Mouse (Mus musculus) forelimb bud, embryonic 11.5 days (tissue): ENCODE results near the gene Gm20721.
A peak's percentile ranks its signal among the peaks of the same experiment; 100 is the strongest.
"Not testable (repeated sequence)": the region's sequence is repeated elsewhere in the genome, so short reads cannot be mapped to it uniquely, and the experiment has no call there.

Experiments
- DNase-seq: peaks from one replicate; pipeline ENCODE4 v3.0.0-alpha.2; 2012; ENCODE audit warnings: low read depth, low spot score

The Gm20721 gene

DNA sequence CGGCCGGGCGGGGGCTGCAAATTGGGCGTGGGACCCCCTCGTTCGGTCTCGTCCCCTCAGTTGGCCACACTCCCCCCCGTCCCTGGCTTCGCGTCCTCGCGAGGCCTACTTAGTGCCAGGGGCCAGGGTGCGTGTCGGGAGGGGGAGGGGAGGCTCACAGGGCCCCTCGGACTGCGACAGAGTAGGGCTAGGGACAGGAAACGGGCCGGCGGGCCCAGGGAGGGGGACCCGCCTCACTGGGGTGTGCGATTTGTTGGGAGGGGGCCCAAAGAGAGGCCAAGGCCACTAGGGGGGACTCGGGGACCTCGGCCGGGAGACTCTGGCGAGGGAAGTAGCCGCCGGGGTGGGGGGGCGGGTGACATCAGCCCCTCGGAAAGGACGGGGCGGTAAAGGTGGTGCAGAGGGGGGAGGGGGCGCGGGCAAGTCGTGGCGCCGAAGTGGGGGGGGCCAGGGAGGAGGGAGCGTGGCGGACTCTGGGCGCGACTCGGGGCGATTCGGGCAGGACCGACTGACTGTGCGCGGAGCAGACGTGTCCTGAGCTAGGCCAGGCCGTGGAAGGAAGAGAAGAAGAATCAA is 15.8 kb downstream of the Gm20721 start:
- peak; percentile 73 for DNase-seq

- peak; percentile 89 for DNase-seq
These were observed 16.6 kb downstream of the Gm20721 start for GRCm38 (mm10) chr2:174329663-174330615.

GRCm38 (mm10) chr2:174328926-174329662 is 17.4 kb downstream of the Gm20721 start:
- no peak for DNase-seq

GRCm38 (mm10) chr2:174328358-174328905 is 18.1 kb downstream of the Gm20721 start:
- no peak for DNase-seq

DNA sequence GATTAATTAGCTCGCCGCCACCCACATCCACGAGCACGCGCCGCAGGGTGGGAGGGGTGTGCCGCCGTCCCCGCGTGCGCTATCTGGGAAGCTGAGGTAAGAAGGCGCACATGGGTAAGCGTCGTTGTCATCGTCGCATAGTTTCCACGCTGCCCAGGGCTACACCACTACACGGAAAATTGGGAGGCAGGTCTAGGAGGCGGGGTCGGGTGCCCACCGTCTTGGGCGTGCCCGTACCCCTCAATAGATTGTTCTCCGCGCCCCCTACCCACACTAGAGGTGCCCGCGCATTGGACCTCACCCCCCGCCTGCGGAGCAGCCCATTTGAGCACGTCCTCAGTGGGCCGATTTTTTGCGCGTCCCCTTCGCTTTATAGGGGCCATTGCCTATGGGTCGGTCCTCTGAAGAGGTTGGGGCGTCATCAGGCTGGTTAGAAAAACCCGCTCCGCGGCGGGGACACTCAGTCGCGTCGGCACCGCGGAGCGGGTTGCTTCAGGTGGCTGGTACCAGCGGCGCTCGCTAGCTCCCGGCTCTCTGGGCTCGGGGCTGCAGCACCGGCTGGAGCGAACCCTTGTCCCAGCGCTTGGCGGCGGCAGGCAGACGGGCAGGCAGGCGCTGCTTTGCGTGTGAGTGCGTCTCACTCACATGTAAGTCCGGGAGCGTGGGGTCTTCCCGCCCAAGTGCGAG is 19.1 kb downstream of the Gm20721 start:
- DNase-seq, result peak; percentile 77

GRCm38 (mm10) chr2:174326481-174326880 is 20.0 kb downstream of the Gm20721 start:
- no peak for DNase-seq

- no peak for DNase-seq
These were observed 20.5 kb downstream of the Gm20721 start for GRCm38 (mm10) chr2:174325989-174326388.

DNA sequence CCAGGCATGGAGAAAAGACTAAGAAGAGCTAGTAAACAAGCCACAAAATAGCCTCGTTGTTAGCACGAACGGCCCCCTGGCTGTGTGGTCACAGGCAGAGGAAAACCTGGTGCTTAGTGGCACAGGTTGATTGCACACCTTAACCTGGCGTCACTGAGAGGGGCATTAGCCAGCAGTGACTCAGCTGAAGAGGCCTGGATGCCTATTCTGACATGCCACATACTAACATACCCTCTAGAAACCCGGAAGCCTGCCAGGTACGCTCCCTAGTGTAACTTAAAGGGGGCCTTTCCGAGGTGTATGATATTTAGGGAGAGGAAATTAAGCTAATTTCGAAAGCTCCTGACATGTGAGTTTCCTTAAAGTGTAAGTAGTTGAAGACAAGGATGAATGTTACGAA is 29.9 kb downstream of the Gm20721 start:
- DNase-seq, result no peak

DNA sequence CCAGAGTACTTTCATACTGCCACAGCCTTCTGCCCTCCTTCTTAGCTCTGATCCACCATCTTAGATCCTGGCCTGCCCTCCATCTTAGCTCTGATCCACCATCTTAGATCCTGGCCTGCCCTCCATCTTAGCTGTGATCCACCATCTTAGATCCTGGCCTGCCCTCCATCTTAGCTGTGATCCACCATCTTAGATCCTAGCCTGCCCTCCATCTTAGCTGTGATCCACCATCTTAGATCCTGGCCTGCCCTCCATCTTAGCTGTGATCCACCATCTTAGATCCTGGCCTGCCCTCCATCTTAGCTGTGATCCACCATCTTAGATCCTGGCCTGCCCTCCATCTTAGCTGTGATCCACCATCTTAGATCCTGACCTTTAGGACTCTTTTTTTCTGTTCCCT is 31.1 kb downstream of the Gm20721 start:
- DNase-seq, result not testable (repeated sequence)

DNA sequence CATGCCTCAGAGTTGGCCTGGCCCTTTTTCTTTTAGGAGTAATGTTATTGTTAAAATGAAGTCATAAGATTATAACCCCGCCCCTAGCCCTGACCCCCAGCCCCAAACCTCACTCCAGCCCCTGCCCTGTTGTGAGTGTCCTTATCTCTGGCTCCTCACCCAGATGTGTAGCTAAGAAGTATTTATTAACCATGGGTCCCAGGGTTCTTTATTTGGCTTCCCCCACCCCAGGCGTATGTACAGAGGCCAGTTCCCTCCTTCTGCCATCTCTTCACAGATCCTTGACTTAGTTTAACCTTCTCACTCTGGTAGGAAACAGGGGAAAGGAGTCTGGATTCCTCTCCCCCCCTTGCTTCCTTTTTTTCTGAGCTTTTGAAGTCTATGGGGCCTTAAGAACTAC is 33.9 kb downstream of the Gm20721 start:
- no peak for DNase-seq

GRCm38 (mm10) chr2:174312118-174312647 is 34.3 kb downstream of the Gm20721 start:
- peak; percentile 82 for DNase-seq

- no peak for DNase-seq
These were observed 34.9 kb downstream of the Gm20721 start for GRCm38 (mm10) chr2:174311613-174312012.

GRCm38 (mm10) chr2:174310913-174311514 is 35.5 kb downstream of the Gm20721 start:
- DNase-seq, result peak; percentile 81

DNA sequence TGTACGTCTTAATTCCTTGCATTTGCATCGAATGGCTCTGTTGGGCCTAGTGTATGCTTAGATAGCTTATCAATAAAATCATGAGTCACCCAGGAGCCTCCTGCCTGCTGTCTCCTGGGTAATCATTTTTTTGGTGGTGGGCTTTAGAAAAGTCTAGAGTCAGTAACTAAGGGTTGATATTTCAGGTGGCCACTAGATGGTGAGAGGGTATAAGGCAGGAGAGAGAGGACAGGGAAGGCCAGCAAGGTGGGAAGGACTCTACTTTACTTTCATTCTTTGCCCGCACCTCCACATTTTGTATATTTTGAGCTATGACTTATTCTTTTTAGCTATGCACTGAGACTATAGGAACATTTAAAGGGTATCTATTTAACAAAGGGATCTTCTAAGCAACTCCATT is 38.6 kb downstream of the Gm20721 start:
- DNase-seq, result no peak

DNA sequence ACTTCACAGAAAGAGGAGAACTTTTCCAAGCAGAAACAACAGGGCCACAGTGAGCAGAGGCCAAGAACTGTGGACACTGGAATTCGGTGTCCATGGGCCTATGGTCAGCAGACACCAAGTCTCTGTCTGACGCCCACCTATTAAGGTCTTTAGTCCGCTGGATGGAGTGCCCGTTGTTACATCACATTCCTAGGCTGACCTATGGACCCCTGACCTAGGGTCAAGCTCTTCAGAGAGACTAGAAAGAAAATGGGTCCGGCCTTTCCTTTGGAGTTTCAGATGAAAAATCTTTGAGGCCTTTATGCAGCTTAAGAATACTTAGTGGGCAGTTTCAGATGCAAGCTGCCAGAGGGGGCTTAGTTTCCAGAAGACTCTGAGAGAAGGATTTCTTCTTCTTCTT is 40.9 kb downstream of the Gm20721 start:
- no peak for DNase-seq

DNA sequence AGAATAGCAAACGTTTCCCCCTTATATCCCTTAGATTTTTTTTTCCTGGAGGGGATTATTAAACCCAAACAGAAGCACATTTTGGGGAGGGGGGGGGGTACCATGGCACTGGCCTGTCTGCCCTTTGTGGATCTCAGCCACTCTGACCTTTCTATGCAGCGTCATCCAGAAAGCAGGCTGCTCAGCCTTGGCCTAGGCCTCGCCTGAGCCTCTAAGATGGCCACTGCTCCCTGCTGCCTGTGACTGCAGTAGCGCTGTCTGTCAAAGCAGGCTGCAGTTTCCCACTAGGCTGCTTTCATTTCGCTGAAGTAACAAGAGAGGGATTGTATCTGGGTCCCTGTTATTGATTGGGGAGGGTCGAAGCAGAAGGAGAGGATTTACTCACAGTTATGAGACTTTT is 44.0 kb downstream of the Gm20721 start:
- DNase-seq, result no peak

GRCm38 (mm10) chr2:174300666-174301065 is 45.8 kb downstream of the Gm20721 start:
- no peak for DNase-seq

DNA sequence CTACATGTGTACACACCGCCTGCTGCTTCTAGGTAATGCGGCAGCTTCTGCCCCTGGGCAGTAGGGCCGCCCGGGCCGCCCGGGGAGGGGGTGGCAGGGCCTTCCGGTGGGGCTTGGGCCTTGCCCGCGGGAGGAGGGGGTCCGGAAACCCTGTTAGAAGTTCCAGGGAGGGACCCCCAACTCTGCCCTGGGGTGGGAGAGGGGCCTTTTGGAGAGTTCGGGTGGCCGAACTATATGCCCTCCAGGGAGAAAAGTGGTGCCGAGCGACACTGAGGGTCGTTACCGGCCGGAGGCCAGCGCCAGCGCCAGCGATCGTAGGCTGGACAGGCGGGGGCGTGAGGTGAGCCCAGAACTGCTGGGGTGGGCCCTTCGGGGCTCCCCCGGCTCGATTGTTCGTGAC is 46.3 kb downstream of the Gm20721 start:
- DNase-seq, result no peak

DNA sequence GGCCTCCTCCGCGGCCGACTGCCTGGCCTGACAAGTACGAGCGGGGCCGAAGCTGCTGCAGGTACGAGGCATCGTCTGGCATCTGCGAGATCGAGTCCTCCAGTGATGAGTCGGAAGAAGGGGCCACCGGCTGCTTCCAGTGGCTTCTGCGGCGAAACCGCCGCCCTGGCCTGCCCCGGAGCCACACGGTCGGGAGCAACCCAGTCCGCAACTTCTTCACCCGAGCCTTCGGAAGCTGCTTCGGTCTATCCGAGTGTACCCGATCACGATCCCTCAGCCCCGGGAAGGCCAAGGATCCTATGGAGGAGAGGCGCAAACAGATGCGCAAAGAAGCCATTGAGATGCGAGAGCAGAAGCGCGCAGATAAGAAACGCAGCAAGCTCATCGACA is 46.7 kb downstream of the Gm20721 start:
- DNase-seq, result no peak

- DNase-seq, result no peak
These were observed 47.3 kb downstream of the Gm20721 start for GRCm38 (mm10) chr2:174299091-174299770.
